Mouse (Mus musculus) common myeloid progenitor, adult 5-6 weeks (primary cell): ENCODE measurements around the gene Ttll8. TPM values are rescaled to one million over a fixed set of nuclear protein-coding genes. Genes with fewer than 3 reads are reported as not detected.

Experiments
- ATAC-seq: replicated peaks from 2 replicates; pipeline ENCODE4 v1.8.0; 2016; ENCODE audit warnings: low read depth, mild to moderate bottlenecking, moderate TSS enrichment, inconsistent platforms; ENCODE audit not compliant: poor library complexity, severe bottlenecking
- total RNA-seq: library from RNA; stranded (forward); fragments of 200-1000, 187-1606 nt; gene quantifications from 2 replicates; pipeline ENCODE4 v1.2.3, GENCODE M21; 2017

Gene Ttll8
- total RNA-seq, 1 experiment from 2014 or later, result not detected

DNA sequence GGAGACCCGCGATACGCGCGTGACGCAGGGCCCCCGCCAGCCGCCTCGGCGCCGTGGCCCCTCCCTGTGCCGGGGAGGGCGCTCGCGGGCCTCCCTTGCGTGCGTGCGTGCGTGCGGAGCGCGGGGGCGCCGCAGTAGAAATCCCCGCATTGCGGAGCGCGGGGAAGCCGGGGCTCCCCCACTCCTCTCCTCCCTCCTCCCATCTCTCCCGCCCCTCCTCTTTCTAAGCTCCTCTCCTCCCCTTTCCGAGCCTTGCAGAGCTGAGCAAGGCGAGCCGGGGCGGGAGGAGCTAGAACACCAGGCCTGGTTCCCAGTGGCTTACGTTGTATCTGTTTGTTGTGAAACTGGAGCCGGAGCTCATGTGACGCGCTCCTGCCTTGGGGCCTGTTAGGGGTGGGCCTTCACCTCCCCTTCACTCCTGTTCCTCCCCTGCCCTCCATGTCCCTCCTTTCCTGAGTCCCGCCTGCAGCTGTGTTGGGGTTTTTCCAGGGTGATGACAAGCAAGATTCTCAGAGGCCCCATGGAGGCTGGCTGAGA is 90.5 kb downstream of the Ttll8 start:
- ATAC-seq, result peak; percentile 58

DNA sequence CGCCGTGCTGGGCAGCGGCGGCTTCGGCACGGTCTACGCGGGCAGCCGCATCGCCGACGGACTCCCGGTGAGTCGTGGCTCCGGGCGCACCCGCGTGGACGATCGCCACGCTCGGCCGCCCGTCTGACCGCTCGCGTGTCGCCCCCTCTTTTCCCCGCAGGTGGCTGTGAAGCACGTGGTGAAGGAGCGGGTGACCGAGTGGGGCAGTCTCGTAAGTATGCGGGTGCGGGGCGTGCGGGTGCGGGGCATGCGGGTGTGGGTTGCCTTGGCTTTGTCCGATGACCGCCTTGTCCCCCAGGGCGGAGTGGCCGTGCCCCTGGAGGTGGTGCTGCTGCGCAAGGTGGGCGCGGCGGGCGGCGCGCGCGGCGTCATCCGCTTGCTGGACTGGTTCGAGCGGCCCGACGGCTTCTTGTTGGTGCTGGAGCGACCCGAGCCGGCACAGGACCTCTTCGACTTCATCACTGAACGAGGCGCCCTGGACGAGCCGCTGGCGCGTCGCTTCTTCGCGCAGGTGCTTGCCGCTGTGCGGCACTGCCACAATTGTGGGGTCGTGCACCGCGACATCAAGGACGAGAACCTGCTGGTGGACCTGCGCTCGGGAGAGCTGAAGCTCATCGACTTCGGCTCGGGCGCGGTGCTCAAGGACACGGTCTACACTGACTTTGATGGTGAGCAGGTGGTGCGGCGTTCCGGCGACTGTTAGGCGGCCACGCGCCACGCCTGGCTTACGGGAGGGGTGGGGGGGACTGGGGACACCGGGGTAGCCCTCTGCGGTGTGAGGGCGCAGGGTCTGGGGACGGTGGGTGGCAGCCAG is 91.1 kb downstream of the Ttll8 start:
- no peak for ATAC-seq

DNA sequence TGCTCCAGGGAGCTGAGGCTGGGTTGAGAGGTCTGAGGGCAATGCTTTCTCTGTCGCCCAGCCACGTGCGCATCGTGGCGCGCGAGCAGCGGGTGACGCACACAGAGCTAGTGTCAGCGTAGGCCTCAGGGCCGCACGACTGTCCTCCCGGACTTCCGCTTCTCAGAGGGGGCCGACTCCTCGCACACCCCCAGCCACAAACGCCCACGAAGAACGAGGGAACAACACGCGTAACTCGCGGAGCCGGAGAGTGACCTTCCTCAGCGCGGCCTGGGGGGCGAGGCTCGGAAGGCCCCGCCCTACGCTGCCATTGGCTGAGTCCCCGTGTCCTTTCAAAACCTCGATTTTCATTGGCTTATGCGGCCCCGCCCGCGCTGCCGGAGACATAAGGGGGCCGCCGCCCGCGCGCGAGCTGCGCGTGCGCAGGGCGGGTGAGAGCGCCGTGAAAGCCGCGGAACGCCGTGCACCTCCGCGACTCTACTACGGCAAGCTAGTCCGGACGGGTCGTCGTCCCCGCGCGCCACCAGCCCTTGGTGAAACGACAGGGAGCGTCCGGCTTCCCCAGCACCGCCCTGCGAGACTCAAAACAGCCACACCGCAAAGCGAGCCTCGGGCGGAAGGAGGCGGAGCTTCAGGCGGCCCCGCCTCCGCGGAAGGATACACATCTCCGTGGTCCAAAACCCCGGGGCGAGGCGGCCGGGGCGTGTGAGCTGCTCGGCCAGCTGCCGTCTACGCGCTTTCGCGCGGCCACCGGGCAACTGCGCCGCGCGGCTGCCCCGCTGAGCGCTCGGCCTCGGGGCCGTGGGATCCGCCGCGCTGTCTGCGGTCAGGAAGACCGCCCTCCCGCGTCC is 92.2 kb downstream of the Ttll8 start, which contains the start of gene Pim3:
Gene Pim3 (plus strand): TSS at position 415 of the 851 bp plus-strand sequence.
- peak; percentile 81 for ATAC-seq

DNA sequence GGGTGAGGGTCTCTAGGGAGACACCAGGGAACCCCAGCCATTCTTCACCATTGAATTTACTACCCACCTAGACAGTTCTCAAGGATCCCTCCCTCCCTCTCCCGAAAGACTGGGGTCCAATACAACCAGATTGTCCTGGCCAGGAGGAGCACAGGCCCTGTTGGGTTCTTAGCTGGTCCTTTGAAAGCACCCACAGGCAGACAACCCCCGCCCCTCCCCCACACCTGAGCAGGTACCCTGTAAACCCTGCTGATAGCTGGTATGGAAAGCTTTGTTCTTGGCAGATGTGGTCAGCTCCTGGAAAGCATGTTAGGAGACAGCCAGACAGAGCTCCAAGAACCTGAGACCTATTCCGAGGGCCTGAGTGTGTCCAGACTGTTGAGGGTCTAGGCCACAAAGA is 93.4 kb downstream of the Ttll8 start:
- no peak for ATAC-seq

DNA sequence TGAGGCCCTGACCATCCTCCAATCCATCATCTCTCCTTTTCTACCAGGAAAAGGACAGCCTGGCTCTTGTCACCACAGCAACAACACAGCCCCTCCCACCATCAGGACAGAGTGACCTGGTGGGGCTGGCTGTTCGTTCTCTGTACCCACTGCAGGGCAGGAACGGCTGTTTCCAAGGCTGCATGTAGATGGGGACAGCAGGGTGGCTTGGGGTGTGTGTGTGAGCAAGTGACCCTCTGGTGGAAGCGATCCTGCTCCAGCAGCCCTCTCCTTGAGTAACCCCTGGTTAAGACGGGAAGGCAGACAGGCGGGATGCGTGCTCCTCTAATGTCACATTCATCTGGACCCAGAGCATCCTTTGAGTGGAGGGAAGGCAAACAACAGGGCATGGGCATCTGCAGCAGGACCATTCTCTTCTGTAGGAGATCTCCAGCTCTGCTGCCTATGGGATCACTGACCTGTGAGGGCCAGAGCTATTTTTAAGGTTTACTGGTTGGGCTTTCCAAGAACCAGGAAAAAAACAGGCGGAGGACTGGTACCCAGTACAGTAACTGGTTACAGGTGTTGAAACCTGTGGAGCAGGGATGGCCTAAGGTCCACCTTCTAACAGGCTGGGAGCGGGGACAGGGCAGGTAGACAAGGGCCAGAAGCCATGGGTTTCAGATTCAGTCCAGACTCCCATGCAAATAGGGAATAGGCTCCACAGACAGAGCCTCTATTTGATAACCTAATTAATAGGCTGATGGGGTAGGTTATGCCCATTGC is 94.8 kb downstream of the Ttll8 start:
- ATAC-seq, result no peak

DNA sequence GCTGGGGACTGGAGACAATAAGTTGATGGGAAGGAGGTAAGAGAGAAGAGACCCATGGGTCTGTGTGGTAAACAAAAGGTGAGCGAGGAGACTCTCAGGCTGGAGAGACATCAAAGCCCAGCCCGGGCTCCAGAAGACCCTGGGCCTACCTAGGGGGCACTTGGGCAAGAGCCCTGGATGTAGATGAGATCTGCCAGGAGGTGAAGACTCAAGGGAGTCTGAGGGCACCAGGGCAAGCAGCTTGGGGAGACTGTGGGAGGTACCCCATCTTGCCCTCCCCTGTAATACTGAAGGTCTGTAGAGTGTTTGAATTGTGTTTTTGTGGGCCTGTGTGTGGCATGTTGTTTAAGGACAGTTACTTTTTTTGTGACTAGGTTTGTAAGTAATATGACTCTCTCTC is 95.5 kb downstream of the Ttll8 start:
- no peak for ATAC-seq

DNA sequence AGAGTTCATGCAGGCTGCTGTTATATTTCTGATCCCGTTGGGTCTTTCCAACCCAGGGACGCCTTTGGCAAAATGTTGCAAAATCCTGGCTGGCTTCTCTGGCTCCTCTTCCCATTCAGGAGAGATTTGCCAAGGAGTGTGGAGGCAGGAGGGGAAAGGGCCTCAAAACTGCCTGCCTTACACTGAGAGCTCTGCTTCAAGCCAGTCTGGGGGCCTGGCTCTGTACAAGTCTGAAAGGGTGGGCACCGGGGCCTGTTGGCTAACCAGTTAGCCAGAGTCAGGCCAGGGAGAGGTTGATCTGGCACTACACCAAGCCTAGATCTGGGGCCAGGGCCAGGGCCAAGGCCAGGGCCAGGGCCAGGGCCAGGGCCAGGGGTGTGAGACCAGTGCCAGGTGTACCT is 96.1 kb downstream of the Ttll8 start:
- ATAC-seq, result no peak

DNA sequence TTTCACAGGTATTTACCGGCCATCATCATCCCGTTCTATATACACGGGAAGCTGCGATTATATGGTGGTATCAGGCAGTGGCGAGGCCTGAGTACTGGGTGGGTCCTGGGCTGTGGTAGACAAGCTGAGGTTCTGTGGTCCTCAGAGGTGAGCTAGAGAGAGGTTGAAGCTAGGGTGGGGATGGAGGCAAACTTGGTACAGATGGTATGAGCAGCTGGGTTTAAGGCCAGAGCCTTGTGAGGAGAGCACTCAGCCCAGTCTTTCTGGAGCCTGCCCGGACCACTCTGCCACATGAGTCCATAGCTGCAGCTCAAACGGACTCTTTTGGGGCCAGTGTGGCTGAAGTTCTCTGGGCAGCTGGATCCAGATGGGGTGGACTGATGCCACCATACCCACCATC is 96.9 kb downstream of the Ttll8 start:
- no peak for ATAC-seq

DNA sequence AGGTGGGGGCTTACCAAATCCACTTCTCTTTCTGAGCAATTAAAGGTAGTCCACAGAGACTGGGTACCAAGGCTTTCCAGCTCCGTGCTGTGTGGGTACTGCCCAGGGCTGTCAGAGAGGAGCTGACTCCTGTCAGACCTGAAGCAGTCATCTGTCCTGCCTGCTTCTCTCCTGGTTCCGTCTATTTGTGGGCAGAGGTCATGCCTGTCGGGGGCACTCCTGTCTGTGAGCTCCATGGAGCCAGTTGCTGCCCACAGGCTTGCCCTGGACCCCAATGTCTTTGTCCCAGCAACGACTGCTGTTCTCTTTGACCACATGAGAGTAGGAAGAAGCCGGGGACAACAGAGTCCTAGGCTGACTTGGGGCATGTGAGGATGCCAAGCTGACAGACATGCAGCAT is 97.6 kb downstream of the Ttll8 start:
- 0 out of 2 replicates have a peak, but pooled peaks have one; percentile 8 for ATAC-seq

DNA sequence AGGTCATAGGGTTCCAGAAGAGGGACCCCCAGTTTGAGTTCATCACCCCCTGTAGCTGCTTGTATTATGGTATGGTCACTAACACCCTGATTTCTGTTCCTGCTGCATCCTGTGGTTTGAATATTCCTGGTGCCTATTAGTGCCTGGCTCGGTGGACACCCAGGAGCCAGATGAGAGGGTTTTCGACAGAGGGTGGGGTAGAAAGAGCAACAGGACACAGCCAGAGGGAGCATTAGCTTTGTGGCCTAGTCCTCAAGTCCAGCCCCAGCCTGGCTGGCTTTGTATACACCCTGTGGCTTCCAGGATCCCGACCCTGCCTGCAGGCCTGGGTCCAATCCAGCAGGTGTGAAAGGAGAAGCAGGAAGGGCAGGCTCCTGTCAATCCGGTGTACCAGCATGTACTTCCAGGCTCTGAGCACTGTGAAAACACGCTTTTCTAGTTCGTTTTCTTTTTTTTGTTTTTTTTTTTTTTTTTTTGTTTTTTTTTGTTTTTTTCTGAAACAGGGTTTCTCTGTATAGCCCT is 98.3 kb downstream of the Ttll8 start:
- no peak for ATAC-seq

DNA sequence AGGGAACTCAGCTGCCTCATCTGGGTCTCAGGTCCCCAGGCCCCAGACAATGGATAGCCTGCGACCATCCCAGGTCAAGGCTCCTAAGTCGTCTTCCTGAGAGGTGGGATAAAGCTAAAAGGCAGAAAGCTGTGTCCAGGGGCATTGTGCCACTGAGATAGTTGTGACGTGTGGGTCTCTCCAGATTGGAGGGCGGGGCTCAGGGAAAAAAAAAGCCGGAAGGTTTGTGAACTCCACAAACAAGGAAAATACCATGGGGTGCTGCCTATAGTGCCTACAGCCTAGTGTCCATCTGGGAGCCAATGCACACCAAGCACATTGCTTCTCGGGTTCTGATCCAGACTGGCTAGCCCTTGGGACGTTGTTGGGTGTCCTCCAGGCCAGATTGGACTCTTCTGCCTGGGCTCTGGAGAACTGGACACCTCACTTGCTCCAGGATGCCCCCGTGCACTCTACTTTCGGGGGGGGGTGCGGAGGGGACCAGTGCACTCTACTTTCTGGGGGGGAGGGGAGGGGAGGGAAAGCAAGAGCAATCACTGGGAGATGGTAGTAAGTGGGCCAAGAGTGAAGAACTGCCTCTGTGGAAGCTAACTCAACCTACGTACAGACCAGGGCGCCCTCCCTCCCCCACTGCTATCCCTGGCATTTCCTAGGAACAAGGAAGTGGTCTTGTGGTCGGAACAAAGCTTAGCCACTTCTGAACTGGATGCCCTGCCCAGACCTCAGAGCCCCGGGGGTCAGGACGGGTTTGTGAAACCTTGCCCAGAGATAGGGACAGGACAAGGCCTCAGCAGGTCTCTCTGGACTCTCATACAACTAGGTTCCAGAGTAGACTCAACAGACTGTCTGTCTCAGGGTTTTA is 99.0 kb downstream of the Ttll8 start:
- peak; percentile 88 for ATAC-seq

DNA sequence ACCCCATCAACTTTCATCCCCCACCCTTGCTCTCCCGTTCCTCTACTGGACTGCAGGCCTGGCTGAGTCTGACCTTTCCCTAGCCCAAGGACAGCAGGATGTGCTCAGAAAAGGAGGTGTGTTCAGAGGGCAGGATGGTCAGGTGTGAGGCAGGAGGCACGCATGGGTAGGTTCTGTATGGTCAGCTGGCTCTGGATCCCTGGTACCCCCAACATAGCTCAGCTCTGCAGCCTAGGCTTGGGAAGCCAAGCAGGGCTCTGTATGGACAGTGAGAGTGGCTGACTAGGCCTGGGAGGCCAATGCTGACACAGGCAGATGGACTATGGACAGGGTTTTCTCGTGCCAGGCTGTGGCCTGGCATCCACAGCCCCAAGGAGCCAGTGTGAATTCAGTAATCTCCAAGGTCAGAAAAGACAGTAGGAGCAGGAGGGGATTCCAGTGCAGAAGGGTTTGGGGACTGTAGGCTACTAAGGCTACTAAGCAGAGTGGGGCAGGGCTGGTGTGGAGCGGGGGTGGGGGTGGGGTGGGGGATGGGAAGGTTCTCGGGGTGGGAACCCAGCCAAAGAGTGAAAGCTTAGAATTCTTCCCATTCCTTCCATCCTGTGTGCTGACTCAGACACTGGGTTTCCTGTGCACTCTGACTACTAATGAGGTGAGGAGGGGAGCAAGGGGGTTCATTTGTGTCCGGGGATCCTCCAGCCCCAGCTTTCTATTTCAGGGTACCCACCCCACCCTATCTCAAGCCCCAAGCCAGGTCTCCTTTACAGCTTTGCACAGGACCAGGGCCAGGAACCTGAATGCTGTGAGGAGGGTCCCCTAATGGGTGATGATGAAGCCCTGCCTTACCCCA is 99.9 kb downstream of the Ttll8 start:
- no peak for ATAC-seq

DNA sequence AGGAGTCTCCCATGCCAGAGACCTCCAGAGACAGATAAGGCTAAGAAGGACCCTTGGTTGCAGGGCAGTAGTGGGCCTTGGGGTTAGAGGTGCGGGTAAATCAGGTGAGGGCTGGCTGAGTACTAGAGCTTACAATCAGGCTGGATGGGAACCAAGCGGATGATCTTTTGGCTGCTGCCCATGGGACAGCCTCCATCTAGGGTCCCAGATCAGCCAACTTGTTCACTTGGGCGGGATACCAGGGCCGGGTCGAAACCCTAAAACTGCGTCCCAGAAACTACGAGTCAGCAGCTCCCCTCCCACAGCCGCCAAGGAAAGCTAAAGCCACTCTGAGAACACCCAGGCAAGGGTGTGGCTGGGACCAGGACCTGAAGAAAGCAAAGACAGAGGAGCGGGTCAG is 101.1 kb downstream of the Ttll8 start:
- ATAC-seq, result no peak

DNA sequence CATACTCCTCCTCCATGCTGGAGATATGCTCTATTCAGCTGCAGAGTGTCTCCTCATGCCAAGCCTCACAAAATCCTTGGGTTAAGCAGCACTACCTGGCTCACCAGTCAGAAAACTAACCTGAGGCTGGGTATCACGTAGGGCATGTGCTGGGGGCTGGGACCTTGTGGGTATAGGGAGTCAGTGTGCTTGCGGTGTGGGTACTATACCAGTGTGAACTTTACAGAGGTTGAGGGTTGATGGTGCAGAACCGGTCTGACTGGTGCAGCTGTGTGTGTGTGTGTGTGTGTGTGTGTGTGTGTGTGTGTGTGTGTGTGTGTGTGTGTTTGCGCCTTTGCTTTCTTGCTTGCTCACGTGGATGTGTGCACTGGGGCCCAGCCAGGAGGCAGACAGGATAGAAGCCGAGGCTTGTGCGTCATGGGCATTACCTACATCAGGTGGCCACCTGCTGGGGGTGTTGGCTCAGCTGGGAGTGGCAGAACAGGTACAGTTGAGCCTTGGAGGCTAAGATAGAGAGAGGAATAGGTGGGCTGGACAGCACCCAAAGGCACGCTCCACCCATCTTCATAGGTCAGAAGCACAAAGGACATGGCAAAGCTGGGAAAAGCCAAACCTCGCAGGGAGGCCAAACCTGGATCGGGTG is 102.6 kb downstream of the Ttll8 start:
- no peak for ATAC-seq

DNA sequence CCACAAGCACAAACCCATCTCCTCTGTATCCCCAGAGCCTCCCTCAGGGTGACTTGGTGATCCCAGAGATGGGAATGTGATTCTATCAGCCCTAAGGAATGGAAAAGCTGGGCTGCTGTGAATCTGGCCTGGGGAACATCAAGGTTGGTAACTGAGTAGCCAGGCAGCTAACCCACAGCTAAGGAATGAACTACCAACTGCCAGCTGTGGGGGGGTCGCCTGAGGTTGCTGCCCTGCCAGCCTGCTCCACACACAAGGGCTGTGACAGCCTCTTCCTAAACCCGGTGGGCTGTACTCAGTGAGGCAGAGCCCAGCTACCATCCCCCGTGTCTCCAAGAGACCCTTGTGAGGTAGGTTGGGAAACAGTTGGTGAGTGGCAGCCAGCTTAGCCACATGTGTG is 103.1 kb downstream of the Ttll8 start:
- no peak for ATAC-seq

DNA sequence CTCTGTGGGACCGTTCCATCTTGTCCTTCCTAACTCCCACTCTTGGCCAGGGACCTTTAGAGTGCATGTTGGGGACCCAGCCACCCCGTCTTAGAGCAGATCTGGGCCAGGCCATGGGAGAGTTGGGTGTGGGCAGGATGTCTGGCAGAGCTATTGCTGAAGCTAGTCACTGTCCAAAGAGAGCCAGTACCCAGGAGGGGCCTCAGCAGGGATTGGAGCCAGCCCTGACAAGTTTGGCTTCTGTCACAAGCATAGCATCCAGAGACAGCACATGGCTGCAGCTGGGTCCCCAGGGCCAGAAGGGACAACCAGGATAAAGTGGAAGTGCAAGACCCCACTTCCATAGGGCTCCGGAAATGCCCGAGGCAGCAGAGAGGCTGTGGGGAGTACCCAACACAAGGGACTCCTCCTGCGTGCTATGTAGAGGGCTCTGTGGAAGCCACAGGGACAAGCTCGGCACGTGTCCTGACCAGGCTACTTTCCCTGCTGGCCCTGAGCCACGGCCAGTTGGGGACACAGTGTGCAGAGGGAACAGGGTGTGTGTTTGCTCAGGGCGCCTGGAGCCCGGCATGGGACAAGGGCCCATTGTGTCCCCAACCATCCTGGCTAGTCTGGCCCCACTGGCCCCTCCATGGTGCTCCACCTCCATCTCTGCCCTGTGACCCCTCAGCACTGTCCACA is 103.9 kb downstream of the Ttll8 start:
- ATAC-seq, result no peak

DNA sequence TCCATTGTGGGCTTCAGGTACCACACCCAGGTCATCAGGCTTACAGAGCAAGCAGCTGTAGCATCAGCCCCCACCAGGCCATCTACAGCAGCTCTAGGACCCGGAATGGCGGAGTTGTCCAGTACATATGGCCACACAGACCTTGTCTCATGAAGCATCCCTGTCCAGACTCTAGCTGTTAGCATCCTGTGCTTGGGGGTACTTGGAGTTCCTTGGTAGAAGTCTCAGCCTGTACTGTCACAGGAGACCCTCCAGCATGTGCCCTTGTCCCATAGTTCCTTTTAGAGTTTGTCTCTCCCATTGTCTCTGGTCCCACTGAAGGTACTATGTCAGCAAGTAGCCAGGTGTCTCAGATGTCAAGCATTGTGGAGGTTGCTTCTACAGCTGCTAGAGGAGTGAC is 104.6 kb downstream of the Ttll8 start:
- no peak for ATAC-seq
